Mouse (Mus musculus): ENCODE data around the gene Spaca7. TPM values are rescaled to one million over a fixed set of nuclear protein-coding genes. Genes with fewer than 3 reads are reported as not detected.

Spaca7 gene
- polyA plus RNA-seq (2017; shearing (Covaris generic)) = not detected

DNA sequence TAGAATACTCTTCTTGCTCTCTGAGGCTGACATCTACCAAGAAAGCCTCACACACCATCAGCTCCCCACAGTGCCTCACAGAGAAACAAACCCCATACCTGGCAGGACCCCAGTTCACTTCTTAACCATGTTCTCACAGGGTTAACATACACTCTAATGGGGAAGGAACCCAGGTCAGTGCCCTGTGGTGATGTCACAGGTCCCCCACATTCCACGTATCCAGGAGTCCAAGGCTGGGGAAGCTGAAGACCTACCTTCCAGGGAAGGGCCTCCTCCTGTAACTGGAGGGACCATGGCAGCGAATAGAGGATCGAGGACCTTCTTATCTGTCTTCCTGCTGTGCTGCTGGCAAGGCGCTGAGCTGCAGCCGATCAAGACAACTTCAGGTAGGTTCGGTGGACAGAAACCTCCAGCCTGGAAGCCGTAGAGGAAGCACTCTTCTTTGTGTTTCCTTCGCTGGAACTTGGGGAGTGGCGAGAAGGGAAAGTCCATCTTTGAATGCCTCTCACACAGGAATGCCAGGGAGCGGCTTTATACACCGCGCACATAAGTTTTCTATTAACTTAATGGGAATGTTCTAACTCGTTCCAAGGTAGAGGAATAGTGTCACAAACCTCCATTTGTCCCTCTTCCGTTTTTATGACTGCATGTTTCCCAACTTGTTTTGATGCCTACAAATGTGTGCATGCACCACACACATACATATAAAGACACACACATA, at the start of gene Spaca7:
Spaca7 (plus strand) TSS at position 216 of the 721 bp plus-strand sequence.

Other genes starting within 250 kb of the Spaca7 start
- gene Sox1, start 177.7 kb upstream of the Spaca7 start, polyA plus RNA-seq (2017; shearing (Covaris generic)) = not detected
- 64.3 TPM for gene Tubgcp3, start 99.2 kb downstream of the Spaca7 start, polyA plus RNA-seq (2017; shearing (Covaris generic))
- 21.2 TPM for gene Atp11a, start 184.0 kb downstream of the Spaca7 start, polyA plus RNA-seq (2017; shearing (Covaris generic))